Mouse (Mus musculus) liver, embryonic 11.5 days (tissue): ENCODE measurements around the gene Mcpt4. TPM values are rescaled to one million over a fixed set of nuclear protein-coding genes. Genes with fewer than 3 reads are reported as not detected.
"Not testable (repeated sequence)": the region's sequence is repeated elsewhere in the genome, so short reads cannot be mapped to it uniquely, and the experiment has no call there.

Experiments used
- ATAC-seq: fragments of 200-750 bp; cut with Nextera tagmentation; replicated peaks from 2 replicates; pipeline ENCODE4 v1.8.0; 2017; ENCODE audit warnings: moderate number of reproducible peaks, mild to moderate bottlenecking, moderate TSS enrichment, moderate library complexity; ENCODE audit not compliant: low FRiP score
- DNase-seq: peaks from one replicate; pipeline ENCODE4 v3.0.0-alpha.2; 2017; ENCODE audit warnings: low spot score
- H3K27ac ChIP-seq: fragments of 300-500 bp; sonication (generic); 2 replicates; pipeline ENCODE4 v1.5.1; 2014; ENCODE audit warnings: mild to moderate bottlenecking, low read depth, low read length, control low read depth
- H3K27me3 ChIP-seq: fragments of 300-500 bp; sonication (generic); replicated peaks from 2 replicates; pipeline ENCODE4 v1.6.1; 2014; ENCODE audit warnings: low read length, mixed read lengths; ENCODE audit not compliant: control insufficient read depth, insufficient read depth
- H3K36me3 ChIP-seq: fragments of 300-500 bp; sonication (generic); 2 replicates; pipeline ENCODE4 v1.6.1; 2014; ENCODE audit warnings: mild to moderate bottlenecking, low read length, moderate library complexity, mixed read lengths; ENCODE audit not compliant: control insufficient read depth, insufficient read depth
- H3K4me1 ChIP-seq: fragments of 300-500 bp; sonication (generic); replicated peaks from 2 replicates; pipeline ENCODE4 v1.6.1; 2014; ENCODE audit warnings: low read length, mixed read lengths; ENCODE audit not compliant: control insufficient read depth, insufficient read depth
- H3K4me2 ChIP-seq: fragments of 300-500 bp; sonication (generic); 2 replicates; pipeline ENCODE4 v1.6.1; 2014; ENCODE audit warnings: mild to moderate bottlenecking, control low read depth, moderate library complexity
- H3K4me3 ChIP-seq: fragments of 300-500 bp; sonication (generic); 2 replicates; pipeline ENCODE4 v1.5.1; 2014; ENCODE audit warnings: low read depth, low read length, control low read depth
- H3K9ac ChIP-seq: fragments of 300-500 bp; sonication (generic); 2 replicates; pipeline ENCODE4 v1.6.1; 2014; ENCODE audit warnings: low read depth, low read length, control low read depth
- H3K9me3 ChIP-seq: fragments of 300-500 bp; sonication (generic); 2 replicates; pipeline ENCODE4 v1.6.1; 2016; ENCODE audit warnings: low read length, inconsistent platforms, mixed read lengths; ENCODE audit not compliant: control insufficient read depth
- WGBS: fragments of 180-500 bp; shearing (Covaris S2); extraction: QIAGEN DNeasy Blood & Tissue Kit; methylation state at CpG from one replicate; pipeline ENCODE4 v1.1.7; 2014; 5-methylcytosine and 5-hydroxymethylcytosine counted together
- polyA plus RNA-seq: library from polyadenylated mRNA; unstranded; fragments of >200 nt; fragmentation: Nextera tagmentation; extraction: Ambion mirVana; gene quantifications from 2 replicates; pipeline ENCODE4 v1.2.1, GENCODE M21; 2014

Mcpt4 gene
- polyA plus RNA-seq: not detected in 2 replicates

- not testable (repeated sequence) for H3K4me2 ChIP-seq, H3K4me1 ChIP-seq, ATAC-seq, H3K9ac ChIP-seq, H3K36me3 ChIP-seq, H3K9me3 ChIP-seq, DNase-seq, H3K27me3 ChIP-seq, H3K4me3 ChIP-seq, H3K27ac ChIP-seq
- WGBS: 52% methylated on average over 3 of the region's 3 CpGs
Observed at GRCm38 (mm10) chr14:56062213-56062612, at the start of gene Mcpt4. Gene Mcpt4 (minus strand): TSS chr14:56062313.

DNA sequence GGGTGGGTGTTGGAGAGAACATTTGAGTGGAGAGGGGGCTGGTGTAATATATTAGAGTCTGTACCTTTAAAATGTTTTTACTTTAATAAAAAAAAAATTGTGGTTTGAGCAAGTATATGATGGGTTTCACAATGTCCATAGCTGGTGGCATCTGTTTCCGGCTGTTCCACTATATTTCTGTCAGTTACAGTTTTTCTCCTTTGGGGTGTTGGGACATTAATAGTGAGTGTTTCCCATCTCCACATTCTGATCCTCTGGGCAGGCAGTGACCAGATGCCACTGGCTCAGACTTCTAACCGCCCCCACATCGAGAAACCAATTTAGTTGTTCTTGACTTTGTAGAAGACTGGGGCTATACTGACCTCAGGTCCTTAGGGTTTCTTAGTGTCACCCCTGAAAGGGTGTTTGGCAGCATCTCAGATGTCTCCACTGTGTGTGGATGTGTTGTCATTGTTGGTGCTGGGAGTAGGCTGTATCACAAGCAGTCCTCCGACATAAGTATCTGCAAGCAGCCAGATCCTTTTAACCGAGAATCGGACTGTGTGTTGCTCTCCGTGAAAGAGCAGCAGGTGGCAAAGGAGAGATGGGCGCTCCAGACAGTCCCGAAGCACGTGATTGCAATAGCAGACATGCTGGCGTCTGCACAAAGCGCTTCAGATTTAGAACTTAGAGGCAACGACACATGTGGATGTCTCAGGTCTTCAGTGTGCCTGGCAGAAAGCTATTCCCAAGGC is 43.5 kb upstream of the Mcpt4 start:
- ATAC-seq: no peak
- DNase-seq: no peak
- Histone ChIP-seq H3K4me2 (no peak overlapping the region), H3K9ac (no peak overlapping the region), H3K4me1 (no peaks in the 10 kb centered on the region), H3K9me3 (no peaks in the 10 kb centered on the region), H3K36me3 (no peaks in the 10 kb centered on the region), H3K4me3 (no peak overlapping the region), H3K27ac (no peak overlapping the region), H3K27me3 (no peaks in the 10 kb centered on the region)
- 78% methylated on average over 13 of the region's 13 CpGs for WGBS

DNA sequence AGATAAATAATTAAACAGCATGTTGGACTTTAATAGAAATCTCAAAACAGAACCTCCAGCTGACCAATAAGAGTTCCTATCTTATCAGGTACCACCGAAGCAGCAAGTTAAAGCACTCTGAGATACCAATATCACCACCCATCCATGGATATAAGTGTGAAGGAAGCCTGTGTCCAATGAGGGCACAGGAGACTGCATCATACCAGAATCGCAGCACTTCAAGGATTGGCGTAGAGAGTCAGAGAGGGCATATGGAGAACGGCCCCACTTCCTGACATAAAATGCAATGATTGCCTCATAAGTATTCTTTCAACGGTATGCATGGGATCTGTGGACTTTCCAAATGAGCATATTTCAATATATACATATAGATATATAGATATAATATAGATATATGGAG is 42.9 kb upstream of the Mcpt4 start:
- Histone ChIP-seq H3K36me3 (no peaks in the 10 kb centered on the region), H3K4me2 (no peak overlapping the region), H3K9me3 (no peaks in the 10 kb centered on the region), H3K4me3 (no peak overlapping the region), H3K27me3 (no peaks in the 10 kb centered on the region), H3K9ac (no peak overlapping the region), H3K4me1 (no peaks in the 10 kb centered on the region), H3K27ac (no peak overlapping the region)
- no peak for DNase-seq
- 81% methylated on average over 5 of the region's 5 CpGs for WGBS
- ATAC-seq: no peak

GRCm38 (mm10) chr14:56103452-56103851 is 41.3 kb upstream of the Mcpt4 start:
- Histone ChIP-seq H3K27me3 (no peaks in the 10 kb centered on the region), H3K4me1 (no peaks in the 10 kb centered on the region), H3K36me3 (no peaks in the 10 kb centered on the region), H3K9me3 (no peaks in the 10 kb centered on the region), H3K27ac (no peak overlapping the region), H3K9ac (no peak overlapping the region), H3K4me2 (no peak overlapping the region), H3K4me3 (no peak overlapping the region)
- DNase-seq (no peak), ATAC-seq (no peak)
- 67% methylated on average over 3 of the region's 3 CpGs for WGBS

DNA sequence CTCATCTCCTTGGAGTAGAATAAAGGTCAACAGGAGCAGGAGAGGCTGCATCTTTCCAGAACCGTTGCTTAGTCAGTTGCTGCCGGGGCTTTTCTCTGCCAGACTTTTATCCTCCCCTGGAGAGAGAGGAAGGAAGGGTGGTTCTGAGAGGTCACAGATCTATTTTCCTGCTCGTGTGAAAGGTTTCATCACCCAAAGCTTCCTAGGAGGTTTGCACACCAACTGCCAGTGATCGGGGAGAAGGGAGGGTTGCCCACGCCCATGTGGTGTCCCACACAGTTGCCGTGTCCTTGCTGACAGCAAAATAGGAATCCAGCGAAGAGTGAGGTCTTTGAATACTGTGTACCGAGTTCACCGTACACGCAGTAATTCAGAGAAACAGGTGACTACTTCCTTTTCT is 40.3 kb upstream of the Mcpt4 start, which contains the start of gene Ctsg:
Gene Ctsg, minus strand, starts transcription at position 189 of the 400 bp plus-strand sequence.
- no peaks in the 10 kb centered on the region for H3K36me3 ChIP-seq
- no peak within 1 kb of the TSS for H3K4me2 ChIP-seq
- H3K4me1 ChIP-seq: no peaks in the 10 kb centered on the region
- DNase-seq (no peak), ATAC-seq (no peak)
- no peak within 1 kb of the TSS for H3K9ac ChIP-seq
- no peaks in the 10 kb centered on the region for H3K9me3 ChIP-seq
- no peak within 1 kb of the TSS for H3K4me3 ChIP-seq
- no peaks in the 10 kb centered on the region for H3K27me3 ChIP-seq
- no peak within 1 kb of the TSS for H3K27ac ChIP-seq
- 63% methylated on average over 10 of the region's 10 CpGs for WGBS

DNA sequence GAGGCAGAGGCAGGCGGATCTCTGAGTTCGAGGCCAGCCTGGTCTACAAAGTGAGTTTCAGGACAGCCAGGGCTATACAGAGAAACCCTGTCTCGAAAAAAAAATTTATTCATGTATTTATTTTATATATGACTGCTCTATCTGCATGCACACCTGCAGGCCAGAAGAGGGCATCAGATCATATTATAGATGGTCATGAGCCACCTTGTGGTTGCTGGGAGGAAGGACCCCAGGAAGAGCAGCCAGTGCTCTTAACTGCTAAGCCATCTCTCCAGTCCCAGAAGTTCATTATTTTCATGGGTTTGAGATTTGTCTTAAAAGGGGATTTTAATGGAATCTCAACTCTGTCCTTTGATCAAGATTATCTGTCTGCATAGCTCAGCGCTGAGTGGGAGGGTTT is 36.8 kb upstream of the Mcpt4 start:
- DNase-seq: no peak
- Histone ChIP-seq H3K27me3 (no peaks in the 10 kb centered on the region), H3K27ac (no peak overlapping the region), H3K9ac (no peak overlapping the region), H3K9me3 (no peaks in the 10 kb centered on the region), H3K4me2 (no peak overlapping the region), H3K36me3 (no peaks in the 10 kb centered on the region), H3K4me1 (no peaks in the 10 kb centered on the region), H3K4me3 (no peak overlapping the region)
- WGBS: 67% methylated on average over 4 of the region's 4 CpGs
- ATAC-seq: no peak

GRCm38 (mm10) chr14:56097597-56097996 is 35.5 kb upstream of the Mcpt4 start:
- DNase-seq (no peak), ATAC-seq (no peak)
- H3K4me1 ChIP-seq: no peaks in the 10 kb centered on the region
- H3K9ac ChIP-seq: no peak overlapping the region
- H3K27ac ChIP-seq: no peak overlapping the region
- no peaks in the 10 kb centered on the region for H3K36me3 ChIP-seq
- no peaks in the 10 kb centered on the region for H3K27me3 ChIP-seq
- 55% methylated on average over 1 of the region's 1 CpGs for WGBS
- no peaks in the 10 kb centered on the region for H3K9me3 ChIP-seq
- H3K4me3 ChIP-seq: no peak overlapping the region
- no peak overlapping the region for H3K4me2 ChIP-seq

DNA sequence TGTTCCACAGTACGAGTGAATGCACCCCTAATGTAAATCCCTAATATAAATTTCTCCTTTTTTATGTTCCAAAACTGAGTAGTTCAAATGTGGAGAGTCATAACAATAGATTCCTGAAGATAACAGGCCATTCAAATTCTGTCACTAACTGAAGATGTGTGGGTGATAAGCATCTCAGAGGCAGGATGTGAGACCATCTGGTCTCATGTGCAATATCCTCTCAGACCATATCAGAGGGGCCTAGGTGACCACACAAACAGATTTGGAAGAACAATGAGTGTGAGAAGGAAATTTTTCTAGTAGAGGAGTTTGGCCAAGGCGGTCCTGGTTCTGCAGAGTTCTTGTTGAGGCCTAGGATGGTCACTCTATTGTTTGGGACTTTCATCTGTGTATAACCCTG is 31.2 kb upstream of the Mcpt4 start:
- 54% methylated on average over 2 of the region's 2 CpGs for WGBS
- H3K27me3 ChIP-seq: no peaks in the 10 kb centered on the region

GRCm38 (mm10) chr14:56086711-56087110 is 24.6 kb upstream of the Mcpt4 start:
- Histone ChIP-seq H3K4me3 (no peak overlapping the region), H3K9me3 (no peaks in the 10 kb centered on the region), H3K9ac (no peak overlapping the region), H3K27me3 (no peaks in the 10 kb centered on the region), H3K36me3 (no peaks in the 10 kb centered on the region), H3K4me1 (no peaks in the 10 kb centered on the region), H3K4me2 (no peak overlapping the region), H3K27ac (no peak overlapping the region)
- 56% methylated on average over 3 of the region's 3 CpGs for WGBS
- ATAC-seq: no peak
- no peak for DNase-seq

More for the DNA sequence above, 31.2 kb upstream of the Mcpt4 start:
- ATAC-seq (no peak), DNase-seq (no peak)
- no peak overlapping the region for H3K4me3 ChIP-seq
- H3K9me3 ChIP-seq: no peaks in the 10 kb centered on the region
- H3K27ac ChIP-seq: no peak overlapping the region
- H3K36me3 ChIP-seq: no peaks in the 10 kb centered on the region
- no peaks in the 10 kb centered on the region for H3K4me1 ChIP-seq
- H3K9ac ChIP-seq: no peak overlapping the region
- no peak overlapping the region for H3K4me2 ChIP-seq
